Mouse (Mus musculus): ENCODE data around the gene Tmem98. TPM values are rescaled to one million over a fixed set of nuclear protein-coding genes. Genes with fewer than 3 reads are reported as not detected.
A peak's percentile ranks its signal among the peaks of the same experiment; 100 is the strongest.

The Tmem98 gene
- polyA plus RNA-seq, 1 experiment from 2014 or later: 148 TPM

DNA sequence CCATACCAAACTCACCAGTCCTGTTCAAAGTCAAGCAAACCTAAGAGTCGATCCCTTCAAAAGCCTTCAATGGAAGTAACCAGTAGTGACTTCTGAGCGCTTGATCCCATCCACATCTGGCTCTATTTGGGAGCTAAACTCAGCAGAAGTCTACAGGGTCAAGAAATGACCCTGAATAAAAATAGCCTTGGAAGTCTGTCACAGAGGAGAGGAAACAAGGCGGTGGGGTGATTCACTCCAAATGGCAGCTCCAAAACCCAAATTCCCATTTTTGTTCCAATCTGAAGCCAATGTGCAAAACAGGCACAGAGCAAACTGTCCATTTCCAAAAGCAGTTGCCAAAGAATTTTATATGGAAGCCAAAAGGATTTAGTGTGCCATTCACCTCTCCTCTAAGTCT lies 38.8 kb upstream of the Tmem98 start:
- H3K27ac ChIP-seq (ENCODE audit: low read depth, low read length): no peak overlapping the region
- H3K4me2 ChIP-seq (replicated peaks; ENCODE audit: low read depth): no peak overlapping the region
- ATAC-seq: no peak
- 92% methylated on average over 3 of the region's 3 CpGs for WGBS
- H3K9me3 ChIP-seq (ENCODE audit: control insufficient read depth): no peaks in the 10 kb centered on the region
- H3K4me1 ChIP-seq (replicated peaks; ENCODE audit: control insufficient read depth, insufficient read depth, low read length): peaks cover 6% of the 10 kb centered on the region; the same call in 1 of the 2 replicates
- H3K36me3 ChIP-seq (ENCODE audit: control insufficient read depth, insufficient read depth): peaks cover 5% of the 10 kb centered on the region; the same call in 1 of the 2 replicates
- H3K4me3 ChIP-seq (ENCODE audit: low read depth, low read length): no peak overlapping the region
- no peak overlapping the region for H3K9ac ChIP-seq (ENCODE audit: low read depth, low read length)
- no peak for TF ChIP-seq CTCF (IDR thresholded peaks at IDR 0.05; ENCODE audit: low read depth)
- no peaks in the 10 kb centered on the region for H3K27me3 ChIP-seq (replicated peaks; ENCODE audit: control insufficient read depth, insufficient read depth, low read length)

DNA sequence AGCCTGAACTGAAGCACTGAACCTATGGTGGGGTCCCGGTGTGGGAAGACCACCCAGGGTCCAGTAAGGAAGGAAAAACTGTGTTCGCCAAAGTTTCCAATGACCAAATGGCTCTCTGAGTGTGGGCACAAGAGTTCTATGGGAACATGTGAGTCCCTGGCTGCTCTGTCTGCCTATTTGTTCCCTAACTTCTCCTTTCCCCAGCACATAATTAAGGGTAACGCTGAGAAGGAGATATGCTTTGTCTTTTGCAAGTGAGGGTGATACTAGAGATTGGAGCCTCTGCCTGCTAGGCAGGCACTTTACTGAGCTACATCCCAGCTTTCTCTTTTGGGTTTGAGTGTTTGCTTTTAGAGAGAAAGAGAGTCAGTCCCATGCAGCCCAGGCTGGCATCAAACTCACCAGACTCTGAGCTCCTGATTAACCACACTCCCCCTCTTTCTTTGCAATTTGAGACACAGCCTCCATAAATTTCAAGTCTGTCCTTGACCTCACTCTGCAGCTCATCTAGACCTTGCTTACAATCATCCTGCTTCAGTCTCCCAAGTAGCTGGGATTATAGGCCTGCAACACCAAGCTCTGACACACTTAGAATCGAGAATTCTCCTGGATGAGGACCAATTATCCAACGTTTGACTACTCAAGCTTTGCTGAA lies 38.3 kb upstream of the Tmem98 start:
- no peak overlapping the region for H3K4me3 ChIP-seq (ENCODE audit: low read depth, low read length)
- no peak for ATAC-seq
- no peaks in the 10 kb centered on the region for H3K9me3 ChIP-seq (ENCODE audit: control insufficient read depth)
- TF ChIP-seq CTCF (IDR thresholded peaks at IDR 0.05; ENCODE audit: low read depth): no peak
- H3K36me3 ChIP-seq (ENCODE audit: control insufficient read depth, insufficient read depth): peaks cover 5% of the 10 kb centered on the region; the same call in 1 of the 2 replicates
- peaks cover 6% of the 10 kb centered on the region; the same call in 1 of the 2 replicates for H3K4me1 ChIP-seq (replicated peaks; ENCODE audit: control insufficient read depth, insufficient read depth, low read length)
- no peak overlapping the region for H3K4me2 ChIP-seq (replicated peaks; ENCODE audit: low read depth)
- WGBS: 74% methylated on average over 5 of the region's 5 CpGs
- H3K9ac ChIP-seq (ENCODE audit: low read depth, low read length): no peak overlapping the region
- no peak overlapping the region for H3K27ac ChIP-seq (ENCODE audit: low read depth, low read length)
- H3K27me3 ChIP-seq (replicated peaks; ENCODE audit: control insufficient read depth, insufficient read depth, low read length): no peaks in the 10 kb centered on the region

DNA sequence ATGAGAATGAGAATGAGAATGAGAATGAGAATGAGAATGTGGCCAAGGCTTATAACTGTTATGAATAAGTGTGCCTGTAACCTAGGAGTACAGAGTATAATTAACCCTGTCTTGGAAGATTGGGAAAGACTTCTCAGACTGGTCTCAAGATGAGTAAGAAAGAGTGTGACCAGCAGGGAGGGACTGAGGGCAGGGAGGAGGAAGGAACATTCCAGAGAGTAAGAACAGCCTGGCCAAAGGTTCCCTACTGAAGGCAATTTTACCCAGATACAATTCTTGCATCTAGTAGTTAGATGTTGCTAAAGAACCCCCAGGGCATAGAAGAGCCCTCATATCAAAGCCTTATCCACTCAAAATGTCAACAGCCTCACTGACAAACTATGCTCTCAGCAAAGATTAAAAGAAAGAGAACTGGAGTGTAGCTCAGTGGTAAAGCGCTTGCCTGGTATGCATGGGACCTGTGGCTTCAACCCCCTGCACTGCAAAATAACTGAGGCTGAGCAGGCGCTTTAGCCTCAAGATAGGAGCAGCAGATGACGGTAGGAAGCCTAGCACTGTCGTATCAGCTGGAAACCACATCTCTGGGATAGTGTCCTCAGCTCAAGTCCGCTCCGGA lies 37.3 kb upstream of the Tmem98 start:
- Histone ChIP-seq H3K4me3 (ENCODE audit: low read depth, low read length) (no peak overlapping the region), H3K27ac (ENCODE audit: low read depth, low read length) (peak overlapping the region; percentile 54), H3K9ac (ENCODE audit: low read depth, low read length) (no peak overlapping the region), H3K9me3 (ENCODE audit: control insufficient read depth) (no peaks in the 10 kb centered on the region), H3K36me3 (ENCODE audit: control insufficient read depth, insufficient read depth) (peaks cover 5% of the 10 kb centered on the region; the same call in 1 of the 2 replicates), H3K27me3 (replicated peaks; ENCODE audit: control insufficient read depth, insufficient read depth, low read length) (no peaks in the 10 kb centered on the region), H3K4me2 (replicated peaks; ENCODE audit: low read depth) (no peak overlapping the region), H3K4me1 (replicated peaks; ENCODE audit: control insufficient read depth, insufficient read depth, low read length) (peaks cover 6% of the 10 kb centered on the region; the same call in 1 of the 2 replicates)
- WGBS: 77% methylated on average over 6 of the region's 6 CpGs
- 0 out of 2 replicates have a peak, but pooled peaks have one; percentile 3 for TF ChIP-seq CTCF (IDR thresholded peaks at IDR 0.05; ENCODE audit: low read depth)
- peak; percentile 51 for ATAC-seq

DNA sequence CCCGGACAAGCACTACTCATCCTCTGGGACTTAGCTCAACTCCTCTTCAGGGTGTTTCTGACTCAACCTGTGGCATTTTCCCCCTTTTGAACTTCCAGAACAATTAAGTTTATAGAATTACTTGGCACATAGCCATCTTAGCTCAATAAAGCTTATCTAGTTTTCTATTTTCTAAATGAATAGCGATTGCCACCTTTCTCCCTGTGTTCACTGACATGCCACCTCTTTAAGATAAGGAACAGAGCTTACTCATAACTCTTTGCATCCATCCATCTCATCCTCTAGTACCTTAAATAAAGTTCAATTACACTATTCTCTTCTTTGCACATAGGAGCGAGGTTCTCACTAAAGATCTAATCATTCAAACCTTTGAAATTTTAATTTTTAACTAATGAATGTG lies 34.4 kb upstream of the Tmem98 start:
- no peak overlapping the region for H3K4me3 ChIP-seq (ENCODE audit: low read depth, low read length)
- H3K36me3 ChIP-seq (ENCODE audit: control insufficient read depth, insufficient read depth): peaks cover 5% of the 10 kb centered on the region; the same call in 1 of the 2 replicates
- no peak overlapping the region for H3K4me2 ChIP-seq (replicated peaks; ENCODE audit: low read depth)
- H3K27me3 ChIP-seq (replicated peaks; ENCODE audit: control insufficient read depth, insufficient read depth, low read length): no peaks in the 10 kb centered on the region
- H3K9me3 ChIP-seq (ENCODE audit: control insufficient read depth): no peaks in the 10 kb centered on the region
- peaks cover 6% of the 10 kb centered on the region; the same call in 1 of the 2 replicates for H3K4me1 ChIP-seq (replicated peaks; ENCODE audit: control insufficient read depth, insufficient read depth, low read length)
- no peak for ATAC-seq
- WGBS: 44% methylated on average over 3 of the region's 3 CpGs
- TF ChIP-seq CTCF (IDR thresholded peaks at IDR 0.05; ENCODE audit: low read depth): no peak
- no peak overlapping the region for H3K9ac ChIP-seq (ENCODE audit: low read depth, low read length)
- H3K27ac ChIP-seq (ENCODE audit: low read depth, low read length): no peak overlapping the region; the same call in 1 of the 2 replicates

DNA sequence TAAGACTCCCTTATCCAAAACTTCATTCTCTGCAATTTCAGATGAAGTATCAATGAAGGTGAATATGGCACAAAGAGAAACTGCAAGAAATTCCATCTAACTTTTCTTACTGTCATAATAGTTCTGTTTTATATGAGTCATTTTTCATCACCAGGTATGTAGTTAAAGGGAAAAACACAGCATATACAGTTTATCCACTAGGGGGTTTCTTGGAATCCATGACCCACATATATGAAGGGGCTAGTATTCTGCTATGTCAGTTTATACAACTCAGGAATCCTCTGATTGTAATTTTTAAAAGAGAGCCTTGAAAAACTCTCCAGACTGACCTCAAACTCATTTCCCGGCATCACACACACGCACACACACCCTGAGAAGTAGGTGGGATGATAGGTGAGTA lies 32.3 kb upstream of the Tmem98 start:
- Histone ChIP-seq H3K4me1 (replicated peaks; ENCODE audit: control insufficient read depth, insufficient read depth, low read length) (0 out of 2 replicates have a peak, but pooled peaks cover 6% of the 10 kb centered on the region), H3K27me3 (replicated peaks; ENCODE audit: control insufficient read depth, insufficient read depth, low read length) (no peaks in the 10 kb centered on the region), H3K9me3 (ENCODE audit: control insufficient read depth) (no peaks in the 10 kb centered on the region), H3K4me2 (replicated peaks; ENCODE audit: low read depth) (peak overlapping the region; percentile 85), H3K9ac (ENCODE audit: low read depth, low read length) (no peak overlapping the region), H3K27ac (ENCODE audit: low read depth, low read length) (no peak overlapping the region), H3K4me3 (ENCODE audit: low read depth, low read length) (peak overlapping the region; percentile 21), H3K36me3 (ENCODE audit: control insufficient read depth, insufficient read depth) (peaks cover 5% of the 10 kb centered on the region; the same call in 1 of the 2 replicates)
- ATAC-seq: no peak
- WGBS: 50% methylated on average over 2 of the region's 2 CpGs
- TF ChIP-seq CTCF (IDR thresholded peaks at IDR 0.05; ENCODE audit: low read depth): peak; percentile 31; the same call in 1 of the 2 replicates

DNA sequence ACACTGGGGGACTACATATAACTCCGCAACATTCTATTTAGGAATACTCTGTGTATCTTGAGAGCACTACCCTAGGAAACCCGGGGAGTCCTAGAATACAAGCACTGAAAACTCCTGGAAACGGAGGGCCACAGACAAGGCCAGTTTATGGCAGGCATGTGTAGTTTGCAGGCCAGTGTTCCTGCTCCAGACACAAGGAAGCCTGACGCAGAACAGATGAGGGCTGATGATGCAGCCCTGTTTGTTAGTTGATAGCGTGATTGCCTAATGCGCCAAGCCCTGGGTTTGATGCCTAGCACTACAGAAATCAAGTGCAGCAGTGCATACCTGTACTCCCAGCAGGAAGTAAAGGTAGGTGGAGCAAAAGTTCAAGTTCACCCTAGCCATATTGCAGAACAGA lies 31.8 kb upstream of the Tmem98 start:
- Histone ChIP-seq H3K27ac (ENCODE audit: low read depth, low read length) (no peak overlapping the region), H3K4me2 (replicated peaks; ENCODE audit: low read depth) (peak overlapping the region; percentile 85), H3K9ac (ENCODE audit: low read depth, low read length) (no peak overlapping the region), H3K4me3 (ENCODE audit: low read depth, low read length) (peak overlapping the region; percentile 21), H3K36me3 (ENCODE audit: control insufficient read depth, insufficient read depth) (peaks cover under 1% of the 10 kb centered on the region; the same call in 1 of the 2 replicates), H3K9me3 (ENCODE audit: control insufficient read depth) (no peaks in the 10 kb centered on the region), H3K27me3 (replicated peaks; ENCODE audit: control insufficient read depth, insufficient read depth, low read length) (no peaks in the 10 kb centered on the region), H3K4me1 (replicated peaks; ENCODE audit: control insufficient read depth, insufficient read depth, low read length) (0 out of 2 replicates have a peak, but pooled peaks cover 2% of the 10 kb centered on the region)
- 0 out of 2 replicates have a peak, but pooled peaks have one; percentile 1 for TF ChIP-seq CTCF (IDR thresholded peaks at IDR 0.05; ENCODE audit: low read depth)
- ATAC-seq: peak; percentile 9; the same call in 1 of the 2 replicates
- 39% methylated on average over 6 of the region's 6 CpGs for WGBS

Data from intestine, postnatal 0 days (tissue).